Mouse (Mus musculus): ENCODE results near the gene Mrpl55.
A peak's percentile ranks its signal among the peaks of the same experiment; 100 is the strongest.

The Mrpl55 gene

GRCm38 (mm10) chr11:59226787-59227603, 24.7 kb downstream of the Mrpl55 start:
- no peak for DNase-seq (ENCODE audit: low spot score in 2 of 2)

GRCm38 (mm10) chr11:59227604-59228121, 25.4 kb downstream of the Mrpl55 start:
- DNase-seq (ENCODE audit: low spot score in 2 of 2): peak in 1 of 2 experiments; percentile 28

- DNase-seq (ENCODE audit: low spot score in 2 of 2): peak; percentile 93 to 96
Observed at GRCm38 (mm10) chr11:59228122-59228953, 26.1 kb downstream of the Mrpl55 start, which contains the start of gene Arf1. Arf1 (minus strand) TSS chr11:59228270.

- peak in 1 of 2 experiments; percentile 62 for DNase-seq (ENCODE audit: low spot score in 2 of 2)
Observed at GRCm38 (mm10) chr11:59230144-59230760, 28.0 kb downstream of the Mrpl55 start.

- DNase-seq (ENCODE audit: low spot score in 2 of 2): no peak
Observed at GRCm38 (mm10) chr11:59232797-59233196, 30.5 kb downstream of the Mrpl55 start.

- peak; percentile 55 to 89 for DNase-seq (ENCODE audit: low spot score in 2 of 2)
Observed at GRCm38 (mm10) chr11:59238525-59239427, 36.5 kb downstream of the Mrpl55 start.

GRCm38 (mm10) chr11:59239428-59239785, 37.1 kb downstream of the Mrpl55 start:
- DNase-seq (ENCODE audit: low spot score in 2 of 2): no peak

GRCm38 (mm10) chr11:59239796-59240195, 37.5 kb downstream of the Mrpl55 start:
- DNase-seq (ENCODE audit: low spot score in 2 of 2): no peak

GRCm38 (mm10) chr11:59241841-59242240, 39.6 kb downstream of the Mrpl55 start:
- no peak for DNase-seq (ENCODE audit: low spot score in 2 of 2)

GRCm38 (mm10) chr11:59243856-59244255, 41.6 kb downstream of the Mrpl55 start:
- no peak for DNase-seq (ENCODE audit: low spot score in 2 of 2)

- DNase-seq (ENCODE audit: low spot score in 2 of 2): no peak
Observed at GRCm38 (mm10) chr11:59248101-59248500, 45.8 kb downstream of the Mrpl55 start.
